Mouse (Mus musculus): ENCODE data around the gene Ggcx. TPM values are rescaled to one million over a fixed set of nuclear protein-coding genes. Genes with fewer than 3 reads are reported as not detected.

The Ggcx gene
- 10 to 100 TPM; 14.1 to 18.7 TPM for total RNA-seq (2023)

DNA sequence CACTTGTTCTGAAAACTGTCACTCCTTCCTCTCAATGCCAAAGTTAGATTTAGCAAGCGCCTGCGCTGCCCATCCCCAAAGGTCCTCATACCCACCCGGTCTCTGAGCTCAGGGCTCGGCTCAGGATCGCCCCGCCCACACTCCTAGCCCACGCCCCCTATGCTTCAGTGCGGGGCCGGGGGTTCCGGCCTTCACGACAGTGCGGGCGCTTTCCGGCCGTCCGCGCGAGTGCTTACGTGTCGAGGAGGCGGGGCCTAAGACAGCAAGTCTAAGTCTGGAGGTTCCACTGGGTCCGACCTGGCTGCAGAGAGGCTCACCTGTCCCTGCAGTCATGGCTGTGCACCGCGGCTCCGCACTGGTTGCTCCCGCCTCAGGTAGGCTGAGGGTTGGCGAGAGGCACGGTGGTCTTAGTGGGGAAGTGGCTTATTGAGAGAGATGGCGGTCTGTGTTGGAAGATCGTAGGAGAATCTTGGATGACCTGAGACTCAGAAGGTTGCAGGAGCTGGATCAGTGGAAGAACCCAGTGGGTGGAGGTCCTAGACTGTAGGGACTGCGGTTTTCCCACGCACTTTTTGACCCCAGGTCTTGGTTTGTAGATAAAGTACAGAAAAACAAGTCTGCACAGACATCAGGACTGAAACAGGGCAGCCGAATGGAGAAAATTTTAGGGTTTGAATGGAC, at the start of gene Ggcx:
TSS of gene Ggcx (plus strand) at position 233 of the 681 bp plus-strand sequence.

DNA sequence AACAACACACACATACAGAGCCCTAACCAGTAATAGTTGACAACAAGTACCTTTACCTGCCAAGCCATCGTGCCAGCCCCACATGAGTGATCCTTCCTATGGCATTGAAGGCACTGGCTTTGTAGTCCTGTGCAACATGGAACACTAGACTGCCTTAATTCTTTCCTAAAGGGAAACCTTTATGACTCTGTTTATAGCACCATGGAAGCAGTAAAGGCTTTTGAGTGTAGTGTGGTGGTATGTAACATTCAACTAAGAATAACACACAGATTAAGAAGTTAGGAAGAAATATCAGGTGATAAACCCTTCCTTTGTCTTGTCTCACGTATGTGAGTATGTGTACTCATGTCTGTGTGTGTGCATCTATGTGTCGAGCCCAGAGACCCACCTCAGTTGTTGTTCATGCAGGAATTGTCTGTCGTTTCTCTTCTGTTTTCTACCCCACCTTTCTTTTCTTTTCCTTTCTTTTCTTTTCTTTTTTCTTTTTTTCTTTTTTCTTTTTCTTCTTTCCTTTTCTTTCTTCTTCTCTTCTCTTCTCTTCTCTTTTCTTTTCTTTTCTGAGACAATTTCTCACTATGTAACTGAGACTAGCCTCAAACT, 47.2 kb upstream of the Ggcx start, which contains the start of gene Rnf181:
TSS of gene Rnf181 (minus strand) at position 113 of the 600 bp plus-strand sequence.

DNA sequence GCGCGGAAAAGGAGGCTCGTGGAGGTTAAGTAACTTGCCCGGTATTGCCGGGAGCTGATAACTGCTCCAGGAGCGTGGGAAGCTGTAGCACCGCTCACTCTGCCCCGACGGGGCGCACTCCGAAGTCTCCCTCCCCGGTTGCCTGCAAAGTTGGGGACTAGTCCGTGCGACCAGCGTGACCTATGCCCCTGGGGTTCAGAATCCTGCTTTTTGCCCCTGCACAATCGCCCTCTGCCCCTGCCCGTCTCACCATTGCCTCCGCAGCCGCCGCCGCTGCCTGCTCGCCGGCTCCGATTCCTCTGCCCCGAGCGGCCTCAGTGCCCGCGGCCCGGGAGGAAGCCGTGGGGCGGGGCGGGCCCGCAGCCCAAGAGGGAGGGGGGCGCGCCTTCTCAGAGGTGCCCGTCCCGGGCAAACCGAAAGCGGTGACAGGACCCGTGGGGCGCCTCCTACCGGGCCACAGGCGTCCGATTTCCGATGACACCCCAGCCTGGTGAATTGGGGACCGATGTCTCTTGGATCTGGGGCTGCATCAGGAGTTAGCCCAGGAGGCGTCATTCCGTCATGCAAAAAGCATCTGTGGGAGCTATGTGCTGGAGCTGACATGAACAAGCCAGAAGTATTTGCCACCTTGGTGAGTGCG, 33.9 kb upstream of the Ggcx start, which contains the start of gene Vamp5:
TSS of gene Vamp5 (minus strand) at position 338 of the 640 bp plus-strand sequence.

DNA sequence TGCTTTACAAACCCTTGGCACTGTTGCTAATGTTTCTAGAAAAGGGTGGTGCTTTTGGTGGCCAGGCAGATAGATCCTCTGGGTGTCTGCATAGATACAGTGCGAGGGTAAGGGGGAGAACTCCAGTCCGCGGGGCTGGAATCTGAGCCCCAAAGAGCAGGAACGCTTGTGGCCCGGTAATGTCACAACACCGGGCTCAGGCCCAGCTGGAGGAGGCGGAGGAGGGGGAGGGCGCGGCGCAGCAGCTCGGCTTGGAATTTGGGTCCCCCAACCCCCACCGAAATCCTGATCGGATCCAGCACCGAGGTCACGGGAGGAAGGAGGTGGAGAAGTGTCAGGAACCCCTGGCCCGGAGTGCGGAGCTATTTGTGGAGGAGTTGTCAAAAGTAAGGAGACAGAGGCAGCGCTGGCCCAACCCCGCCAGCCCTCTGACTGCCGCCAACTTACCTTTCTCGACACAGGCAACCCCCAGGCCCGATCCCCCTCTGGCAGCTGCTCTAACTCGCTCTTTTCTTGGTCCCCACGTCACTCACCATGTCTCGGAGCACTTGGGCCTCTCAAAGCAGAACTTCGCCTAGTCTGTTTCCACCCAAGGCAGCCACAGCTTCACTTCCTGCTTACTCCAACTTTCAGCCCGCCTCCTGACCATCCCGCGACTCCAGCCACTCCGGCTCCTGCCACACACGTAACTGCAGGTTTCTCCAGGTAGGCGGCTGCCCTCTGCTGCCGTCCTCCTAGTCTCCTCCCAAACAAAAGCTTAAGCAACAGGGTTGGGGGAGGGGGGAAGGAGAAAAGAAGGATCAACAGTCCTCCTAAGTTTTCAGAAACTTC, 24.0 kb upstream of the Ggcx start, which contains the start of gene Vamp8:
TSS of gene Vamp8 (minus strand) at position 763 of the 831 bp plus-strand sequence.

DNA sequence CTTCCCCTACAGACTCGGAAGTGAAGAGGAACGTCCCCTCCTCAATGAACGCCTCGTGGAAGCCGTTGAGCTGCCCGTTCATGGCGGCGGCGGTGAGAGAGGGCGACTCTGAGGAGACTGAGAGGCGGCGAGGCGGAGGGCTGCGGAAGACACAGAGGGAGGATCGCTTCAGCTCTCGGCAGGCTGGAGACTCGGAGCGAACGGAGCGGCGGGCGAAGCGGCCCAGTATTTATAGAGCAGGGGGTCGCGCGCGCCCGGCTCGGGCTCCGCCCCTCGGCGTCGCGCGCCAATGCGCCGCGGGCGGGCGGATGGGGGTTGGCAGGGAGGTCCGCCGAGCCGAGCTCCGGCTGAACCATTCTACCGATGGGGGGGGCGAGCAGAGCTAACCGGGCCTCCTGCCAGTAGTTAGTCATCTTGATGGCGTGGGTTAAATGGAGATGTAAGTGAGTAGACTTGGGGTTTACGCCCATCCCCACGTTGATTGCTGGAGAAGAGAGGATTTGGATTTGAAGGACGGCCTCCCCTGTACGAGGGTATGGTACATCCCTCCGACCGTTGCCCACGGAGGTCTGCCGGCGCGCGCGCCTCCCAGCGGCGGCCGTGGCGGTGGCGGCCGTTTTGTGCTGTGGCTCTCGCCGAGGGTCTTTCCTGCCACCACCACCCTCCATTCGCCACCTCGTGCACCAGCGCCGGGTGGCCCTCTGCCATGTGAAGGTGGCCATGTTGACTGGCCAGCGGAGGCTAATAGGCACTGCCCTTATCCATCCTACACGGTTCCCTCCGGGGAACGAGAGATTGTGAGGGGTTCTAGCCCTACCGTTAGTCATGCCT, 25.5 kb downstream of the Ggcx start, which contains the start of gene Mat2a:
TSS of gene Mat2a (minus strand) at position 204 of the 831 bp plus-strand sequence.

Other genes with a start within 250 kb of the Ggcx start
- gene Atoh8, start 178.7 kb upstream of the Ggcx start, total RNA-seq (2023), result under 1 TPM in 1 of 2 experiments, not detected in 1; 0.36 TPM
- gene Sftpb, start 109.7 kb upstream of the Ggcx start, total RNA-seq (2023), result not detected
- 10 to 100 TPM; 32.3 to 33.0 TPM for gene Usp39, start 69.1 kb upstream of the Ggcx start, total RNA-seq (2023)
- 10 to 100 TPM; 20.8 to 21.8 TPM for gene 0610030E20Rik, start 67.0 kb upstream of the Ggcx start, total RNA-seq (2023)
- gene Tmem150a, start 58.9 kb upstream of the Ggcx start, total RNA-seq (2023), result 1 to 10 TPM in 1 of 2 experiments, under 1 TPM in 1; 0.73 to 1.1 TPM
- gene Rnf181, start 47.4 kb upstream of the Ggcx start, total RNA-seq (2023), result 10 to 100 TPM; 59.7 to 69.4 TPM
- 10 to 100 TPM; 22.0 to 32.9 TPM for gene Vamp5, start 33.8 kb upstream of the Ggcx start, total RNA-seq (2023)
- gene Vamp8, start 23.6 kb upstream of the Ggcx start, total RNA-seq (2023), result 100 to 1,000 TPM; 201 to 211 TPM
- 100 to 1,000 TPM; 204 to 208 TPM for gene Mat2a, start 25.2 kb downstream of the Ggcx start, total RNA-seq (2023)
- under 1 TPM in 1 of 2 experiments, not detected in 1; 0.39 TPM for gene Sh2d6, start 107.4 kb downstream of the Ggcx start, total RNA-seq (2023)
- 100 to 1,000 TPM; 179 to 182 TPM for gene Capg, start 130.1 kb downstream of the Ggcx start, total RNA-seq (2023)
- gene Elmod3, start 184.1 kb downstream of the Ggcx start, total RNA-seq (2023), result 1 to 10 TPM; 7.4 to 8.7 TPM
- gene Retsat, start 184.2 kb downstream of the Ggcx start, total RNA-seq (2023), result 10 to 100 TPM; 21.5 to 27.7 TPM
- gene Tgoln1, start 202.7 kb downstream of the Ggcx start, total RNA-seq (2023), result 100 to 1,000 TPM; 103 to 105 TPM

Measured in monocyte, adult 59 days (primary cell).